Mouse (Mus musculus) cortical plate, adult 2 months (tissue): ENCODE results near the gene Rxra.

Experiments used
- CTCF ChIP-seq: fragments of 200-500 bp; IDR thresholded peaks from 2 replicates; pipeline ENCODE4 v1.5.1; 2011; ENCODE audit warnings: mild to moderate bottlenecking, control low read depth, low read length; ENCODE audit not compliant: insufficient read depth; ENCODE audit errors: extremely low read depth
- POLR2A ChIP-seq: fragments of 200-500 bp; IDR thresholded peaks from 2 replicates; pipeline ENCODE4 v1.6.1; 2011; ENCODE audit warnings: mild to moderate bottlenecking, low read length, control low read depth; ENCODE audit not compliant: insufficient read depth; ENCODE audit errors: extremely low read depth

- no peak for TF ChIP-seq CTCF
- TF ChIP-seq POLR2A: no peak
Observed at GRCm38 (mm10) chr2:27724729-27725316, 48.6 kb downstream of the Rxra start.
